Mouse (Mus musculus): ENCODE measurements at regions not wholly inside any gene's neighbourhood (a gene's known extent, or its start where the extent isn't known, plus 50 kb on each side); places are given as distances from the start of the nearest gene placed in this dataset.

GRCm38 (mm10) chr8:10911371-10911770, 96.9 kb downstream of the Irs2 start:
- DNase-seq (ENCODE audit: low read depth, low spot score), result no peak
- Histone ChIP-seq H3K9me3 (replicated peaks; ENCODE audit: insufficient read depth, low read length) (no peaks in the 10 kb centered on the region), H3K9ac (ENCODE audit: control insufficient read depth, low read depth, low read length, poor library complexity, severe bottlenecking) (no peak overlapping the region), H3K27me3 (ENCODE audit: control insufficient read depth in 1 of 2, insufficient read depth in 2 of 2, low read length in 2 of 2) (peaks cover 0 to 5% of the 10 kb centered on the region in 2 experiments), H3K27ac (ENCODE audit: control insufficient read depth, low read depth, low read length) (no peak overlapping the region), H3K36me3 (ENCODE audit: control insufficient read depth in 1 of 2, insufficient read depth in 2 of 2, low read length in 2 of 2) (no peaks in the 10 kb centered on the region), H3K79me2 (ENCODE audit: control insufficient read depth, insufficient read depth, low read length, poor library complexity) (no peaks in the 10 kb centered on the region), H3K4me3 (ENCODE audit: control insufficient read depth in 1 of 2, insufficient read depth in 1 of 2, low read depth in 2 of 2, low read length in 2 of 2) (no peak overlapping the region), H3K4me1 (ENCODE audit: control insufficient read depth in 1 of 2, insufficient read depth in 2 of 2, low read length in 2 of 2) (no peaks in the 10 kb centered on the region)
- TF ChIP-seq GABPA (IDR thresholded peaks at IDR 0.05; ENCODE audit: low read depth, low read length) (no peak), USF2 (IDR thresholded peaks at IDR 0.05; ENCODE audit: borderline replicate concordance in 1 of 2, insufficient read depth in 1 of 2, low read depth in 1 of 2, low read length in 2 of 2) (no peak), ZNF384 (IDR thresholded peaks at IDR 0.05; ENCODE audit: low read depth, low read length) (no peak), TBP (IDR thresholded peaks at IDR 0.05; ENCODE audit: low read depth, low read length) (no peak), EP300 (IDR thresholded peaks at IDR 0.05; ENCODE audit: low read depth in 1 of 2, low read length in 2 of 2) (no peak), MYC (IDR thresholded peaks at IDR 0.05; ENCODE audit: low read depth, low read length) (no peak), RAD21 (IDR thresholded peaks at IDR 0.05; ENCODE audit: low read depth, low read length) (no peak), ZC3H11A (IDR thresholded peaks at IDR 0.05; ENCODE audit: low read depth, low read length) (no peak), POLR2A (IDR thresholded peaks at IDR 0.05; ENCODE audit: control insufficient read depth in 1 of 2, insufficient read depth in 1 of 2, low read depth in 1 of 2, low read length in 2 of 2, poor library complexity in 1 of 2) (no peak), BHLHE40 (IDR thresholded peaks at IDR 0.05; ENCODE audit: borderline replicate concordance, low read depth, low read length) (no peak), NRF1 (IDR thresholded peaks at IDR 0.05; ENCODE audit: insufficient read depth, low read depth, low read length, poor library complexity, severe bottlenecking) (no peak), ETS1 (IDR thresholded peaks at IDR 0.05; ENCODE audit: low read depth, low read length) (no peak), ZMIZ1 (IDR thresholded peaks at IDR 0.05; ENCODE audit: low read depth, low read length) (no peak), ELF1 (IDR thresholded peaks at IDR 0.05; ENCODE audit: low read depth, low read length) (no peak), JUND (IDR thresholded peaks at IDR 0.05; ENCODE audit: low read depth, low read length) (no peak), POLR2AphosphoS5 (IDR thresholded peaks at IDR 0.05; ENCODE audit: borderline replicate concordance, low read depth, low read length) (no peak), KAT2A (conservative IDR thresholded peaks at IDR 0.05; ENCODE audit: low read depth, low read length) (no peak)

GRCm38 (mm10) chr8:10910954-10911353, 97.3 kb downstream of the Irs2 start:
- Histone ChIP-seq H3K27me3 (ENCODE audit: control insufficient read depth in 1 of 2, insufficient read depth in 2 of 2, low read length in 2 of 2) (peaks cover 0 to 5% of the 10 kb centered on the region in 2 experiments), H3K4me1 (ENCODE audit: control insufficient read depth in 1 of 2, insufficient read depth in 2 of 2, low read length in 2 of 2) (no peaks in the 10 kb centered on the region), H3K9me3 (replicated peaks; ENCODE audit: insufficient read depth, low read length) (no peaks in the 10 kb centered on the region), H3K9ac (ENCODE audit: control insufficient read depth, low read depth, low read length, poor library complexity, severe bottlenecking) (no peak overlapping the region), H3K4me3 (ENCODE audit: control insufficient read depth in 1 of 2, insufficient read depth in 1 of 2, low read depth in 2 of 2, low read length in 2 of 2) (no peak overlapping the region), H3K27ac (ENCODE audit: control insufficient read depth, low read depth, low read length) (no peak overlapping the region), H3K36me3 (ENCODE audit: control insufficient read depth in 1 of 2, insufficient read depth in 2 of 2, low read length in 2 of 2) (no peaks in the 10 kb centered on the region), H3K79me2 (ENCODE audit: control insufficient read depth, insufficient read depth, low read length, poor library complexity) (no peaks in the 10 kb centered on the region)
- DNase-seq (ENCODE audit: low read depth, low spot score), result no peak
- TF ChIP-seq TBP (IDR thresholded peaks at IDR 0.05; ENCODE audit: low read depth, low read length) (no peak), ZMIZ1 (IDR thresholded peaks at IDR 0.05; ENCODE audit: low read depth, low read length) (no peak), JUND (IDR thresholded peaks at IDR 0.05; ENCODE audit: low read depth, low read length) (no peak), KAT2A (conservative IDR thresholded peaks at IDR 0.05; ENCODE audit: low read depth, low read length) (no peak), SIN3A (IDR thresholded peaks at IDR 0.05; ENCODE audit: low read length) (no peak), RCOR1 (IDR thresholded peaks at IDR 0.05; ENCODE audit: low read depth, low read length) (no peak), POLR2AphosphoS5 (IDR thresholded peaks at IDR 0.05; ENCODE audit: borderline replicate concordance, low read depth, low read length) (no peak), BHLHE40 (IDR thresholded peaks at IDR 0.05; ENCODE audit: borderline replicate concordance, low read depth, low read length) (no peak), MAFK (IDR thresholded peaks at IDR 0.05; ENCODE audit: borderline replicate concordance, low read depth, low read length) (no peak), NELFE (IDR thresholded peaks at IDR 0.05; ENCODE audit: low read depth, low read length) (no peak)
